Mouse (Mus musculus) B cell, adult 62 days (primary cell): ENCODE results near the gene Gramd4. TPM values are rescaled to one million over a fixed set of nuclear protein-coding genes. Genes with fewer than 3 reads are reported as not detected.

Experiments used
- total RNA-seq: library from RNA; stranded (reverse); gene quantifications from 4 replicates; pipeline ENCODE4 v1.2.4, GENCODE M21; 2023

The Gramd4 gene
- total RNA-seq = 47.3 to 65.8 TPM (median 51.0 TPM) in 4 replicates

GRCm38 (mm10) chr15:86057413-86057812 is at the start of gene Gramd4:
Gene Gramd4 (plus strand): TSS chr15:86057695.

GRCm38 (mm10) chr15:86033191-86033841 is 24.2 kb upstream of the Gramd4 start, which contains the start of gene Celsr1:
Gene Celsr1 (minus strand): TSS chr15:86033777.

GRCm38 (mm10) chr15:86185689-86186569 is 128.4 kb downstream of the Gramd4 start, which contains the start of gene Cerk:
Gene Cerk (minus strand): TSS chr15:86186141.

Other genes starting within 250 kb of the Gramd4 start
- 13.9 to 19.5 TPM (median 15.5 TPM) in 4 replicates for gene Cdpf1, start 246.0 kb upstream of the Gramd4 start, total RNA-seq
- gene Pkdrej, start 236.0 kb upstream of the Gramd4 start, total RNA-seq = not detected in 4 replicates
- gene Ttc38, start 225.4 kb upstream of the Gramd4 start, total RNA-seq = 11.8 to 15.6 TPM (median 14.3 TPM) in 4 replicates
- gene Gtse1, start 197.9 kb upstream of the Gramd4 start, total RNA-seq = 2.2 to 3.2 TPM (median 3.0 TPM) in 4 replicates
- gene Trmu, start 178.4 kb upstream of the Gramd4 start, total RNA-seq = 23.0 to 33.7 TPM (median 31.1 TPM) in 4 replicates
- gene Celsr1, start 23.9 kb upstream of the Gramd4 start, total RNA-seq = 0.34 to 0.75 TPM (median 0.49 TPM) in 4 replicates
- gene Cerk, start 128.4 kb downstream of the Gramd4 start, total RNA-seq = 109 to 124 TPM (median 114 TPM) in 4 replicates
- gene Tbc1d22a, start 156.8 kb downstream of the Gramd4 start, total RNA-seq = 34.0 to 48.8 TPM (median 40.7 TPM) in 4 replicates